Mouse (Mus musculus) small intestine, adult 2 months (tissue): ENCODE measurements at regions not wholly inside any gene's neighbourhood (a gene's known extent, or its start where the extent isn't known, plus 50 kb on each side); places are given as distances from the start of the nearest gene placed in this dataset.
A peak's percentile ranks its signal among the peaks of the same experiment; 100 is the strongest.

ENCODE experiments used
- H3K27ac ChIP-seq: fragments of 200-500 bp; 2 replicates; pipeline ENCODE4 v1.5.1; 2012; ENCODE audit warnings: low read depth, low read length, control low read depth, inconsistent platforms; ENCODE audit not compliant: insufficient read depth
- H3K27me3 ChIP-seq: fragments of 200-500 bp; 2 replicates; pipeline ENCODE4 v1.6.1; 2012; ENCODE audit warnings: mild to moderate bottlenecking, moderate library complexity, low read length, inconsistent platforms; ENCODE audit not compliant: control insufficient read depth, insufficient read depth
- H3K36me3 ChIP-seq: fragments of 200-500 bp; 2 replicates; pipeline ENCODE4 v1.6.1; 2012; ENCODE audit warnings: mild to moderate bottlenecking, low read length, control low read depth, inconsistent platforms; ENCODE audit not compliant: control insufficient read depth, insufficient read depth
- H3K4me1 ChIP-seq: fragments of 200-500 bp; 2 replicates; pipeline ENCODE4 v1.6.1; 2012; ENCODE audit warnings: low read length, inconsistent platforms, mixed read lengths; ENCODE audit not compliant: control insufficient read depth, insufficient read depth, insufficient read length
- H3K4me3 ChIP-seq: fragments of 200-500 bp; 2 replicates; pipeline ENCODE4 v1.5.1; 2012; ENCODE audit warnings: low read depth, mild to moderate bottlenecking, control low read depth, inconsistent platforms, low read length, moderate library complexity
- CTCF ChIP-seq: fragments of 200-500 bp; IDR thresholded peaks from 2 replicates; pipeline ENCODE4 v1.5.1; 2012; ENCODE audit warnings: low read depth, mild to moderate bottlenecking, control low read depth, inconsistent platforms, low read length, moderate library complexity, mixed read lengths; ENCODE audit not compliant: insufficient replicate concordance, insufficient read length; ENCODE audit errors: extremely low read depth
- POLR2A ChIP-seq: fragments of 200-500 bp; IDR thresholded peaks from 2 replicates; pipeline ENCODE4 v1.6.1; 2012; ENCODE audit warnings: low read depth, mild to moderate bottlenecking, control low read depth, inconsistent platforms, low read length, moderate library complexity
- WGBS: fragments of 180-500 bp; shearing (Covaris S2); methylation state at CpG from one replicate; pipeline ENCODE4 v1.1.7; 2018; 5-methylcytosine and 5-hydroxymethylcytosine counted together

- no peaks in the 10 kb centered on the region for H3K36me3 ChIP-seq
- H3K27ac ChIP-seq: no peak overlapping the region
- 87% methylated on average over 8 of the region's 8 CpGs for WGBS
Observed at GRCm38 (mm10) chr5:64475736-64476519, 319.8 kb downstream of the Tbc1d1 start.

GRCm38 (mm10) chr5:64476641-64477369, 320.7 kb downstream of the Tbc1d1 start:
- Histone ChIP-seq H3K4me3 (no peak overlapping the region), H3K36me3 (no peaks in the 10 kb centered on the region), H3K27me3 (no peaks in the 10 kb centered on the region), H3K4me1 (no peaks in the 10 kb centered on the region; the same call in 1 of the 2 replicates), H3K27ac (no peak overlapping the region)
- TF ChIP-seq POLR2A (no peak), CTCF (no peak)
- 91% methylated on average over 11 of the region's 11 CpGs for WGBS

More at GRCm38 (mm10) chr5:64475736-64476519, 319.8 kb downstream of the Tbc1d1 start:
- Histone ChIP-seq H3K4me3 (no peak overlapping the region), H3K4me1 (no peaks in the 10 kb centered on the region; the same call in 1 of the 2 replicates), H3K27me3 (no peaks in the 10 kb centered on the region)
- TF ChIP-seq POLR2A: no peak
- TF ChIP-seq CTCF: no peak

- Histone ChIP-seq H3K27ac (no peak overlapping the region), H3K4me1 (peaks cover 9% of the 10 kb centered on the region; the same call in 1 of the 2 replicates), H3K4me3 (no peak overlapping the region), H3K27me3 (no peaks in the 10 kb centered on the region), H3K36me3 (no peaks in the 10 kb centered on the region)
- 92% methylated on average over 13 of the region's 13 CpGs for WGBS
- no peak for TF ChIP-seq POLR2A
- TF ChIP-seq CTCF: no peak
Observed at GRCm38 (mm10) chr5:64478143-64478542, 322.0 kb downstream of the Tbc1d1 start.

- WGBS: 77% methylated on average over 10 of the region's 10 CpGs
- Histone ChIP-seq H3K27me3 (no peaks in the 10 kb centered on the region), H3K4me3 (no peak overlapping the region), H3K36me3 (no peaks in the 10 kb centered on the region), H3K27ac (no peak overlapping the region), H3K4me1 (peaks cover 9% of the 10 kb centered on the region; the same call in 1 of the 2 replicates)
- TF ChIP-seq POLR2A: no peak
- peak; percentile 17; the same call in 1 of the 2 replicates for TF ChIP-seq CTCF
Observed at GRCm38 (mm10) chr5:64478599-64479214, 322.6 kb downstream of the Tbc1d1 start.

- Histone ChIP-seq H3K27ac (no peak overlapping the region), H3K27me3 (no peaks in the 10 kb centered on the region), H3K36me3 (no peaks in the 10 kb centered on the region), H3K4me3 (no peak overlapping the region), H3K4me1 (peaks cover 9% of the 10 kb centered on the region; the same call in 1 of the 2 replicates)
- no peak for TF ChIP-seq CTCF
- TF ChIP-seq POLR2A: no peak
- WGBS: 56% methylated on average over 8 of the region's 8 CpGs
Observed at GRCm38 (mm10) chr5:64479315-64479714, 323.2 kb downstream of the Tbc1d1 start.

- Histone ChIP-seq H3K4me1 (peaks cover 9% of the 10 kb centered on the region; the same call in 1 of the 2 replicates), H3K36me3 (no peaks in the 10 kb centered on the region), H3K27me3 (no peaks in the 10 kb centered on the region), H3K4me3 (no peak overlapping the region), H3K27ac (no peak overlapping the region)
- 87% methylated on average over 3 of the region's 3 CpGs for WGBS
- TF ChIP-seq POLR2A (no peak), CTCF (no peak)
Observed at GRCm38 (mm10) chr5:64485043-64485442, 318.1 kb upstream of the Klf3 start.
